Mouse (Mus musculus): ENCODE measurements around the gene Mapk8ip1.

The Mapk8ip1 gene

GRCm38 (mm10) chr2:92391116-92391515 lies 9.9 kb downstream of the Mapk8ip1 start:
- DNase-seq (ENCODE audit: low spot score in 2 of 2), result no peak

- DNase-seq (ENCODE audit: low spot score in 2 of 2), result no peak
These were observed 10.7 kb downstream of the Mapk8ip1 start for GRCm38 (mm10) chr2:92390206-92390930.

- no peak for DNase-seq (ENCODE audit: low spot score in 2 of 2)
These were observed 11.4 kb downstream of the Mapk8ip1 start for GRCm38 (mm10) chr2:92389645-92390044.

GRCm38 (mm10) chr2:92388891-92389641 lies 12.0 kb downstream of the Mapk8ip1 start:
- peak; percentile 85 to 87 for DNase-seq (ENCODE audit: low spot score in 2 of 2)

- DNase-seq (ENCODE audit: low spot score in 2 of 2), result no peak
These were observed 13.0 kb downstream of the Mapk8ip1 start for GRCm38 (mm10) chr2:92388081-92388517.

- DNase-seq (ENCODE audit: low spot score in 2 of 2), result no peak
These were observed 13.4 kb downstream of the Mapk8ip1 start for GRCm38 (mm10) chr2:92387646-92388045.

GRCm38 (mm10) chr2:92386821-92387570 lies 14.1 kb downstream of the Mapk8ip1 start:
- DNase-seq (ENCODE audit: low spot score in 2 of 2), result no peak

- DNase-seq (ENCODE audit: low spot score in 2 of 2), result no peak
These were observed 15.7 kb downstream of the Mapk8ip1 start for GRCm38 (mm10) chr2:92385113-92386051.

- DNase-seq (ENCODE audit: low spot score in 2 of 2), result no peak
These were observed 17.0 kb downstream of the Mapk8ip1 start for GRCm38 (mm10) chr2:92384101-92384500.

GRCm38 (mm10) chr2:92382759-92383158 lies 18.3 kb downstream of the Mapk8ip1 start:
- DNase-seq (ENCODE audit: low spot score in 2 of 2), result no peak

- no peak for DNase-seq (ENCODE audit: low spot score in 2 of 2)
These were observed 19.0 kb downstream of the Mapk8ip1 start, which contains the start of gene 1700029I15Rik for GRCm38 (mm10) chr2:92381901-92382588. Gene 1700029I15Rik, plus strand, starts transcription at chr2:92382538.

- DNase-seq (ENCODE audit: low spot score in 2 of 2), result no peak
These were observed 19.9 kb downstream of the Mapk8ip1 start for GRCm38 (mm10) chr2:92381161-92381560.

GRCm38 (mm10) chr2:92380495-92381050 lies 20.5 kb downstream of the Mapk8ip1 start:
- DNase-seq (ENCODE audit: low spot score in 2 of 2), result no peak

- DNase-seq (ENCODE audit: low spot score in 2 of 2), result no peak
These were observed 21.1 kb downstream of the Mapk8ip1 start for GRCm38 (mm10) chr2:92379783-92380494.

GRCm38 (mm10) chr2:92377320-92377719 lies 23.7 kb downstream of the Mapk8ip1 start:
- DNase-seq (ENCODE audit: low spot score in 2 of 2), result no peak

GRCm38 (mm10) chr2:92376300-92376699 lies 24.8 kb downstream of the Mapk8ip1 start:
- no peak for DNase-seq (ENCODE audit: low spot score in 2 of 2)

- DNase-seq (ENCODE audit: low spot score in 2 of 2), result no peak
These were observed 25.3 kb downstream of the Mapk8ip1 start for GRCm38 (mm10) chr2:92375788-92376187.

- DNase-seq (ENCODE audit: low spot score in 2 of 2), result peak; percentile 94 to 96
These were observed 25.9 kb downstream of the Mapk8ip1 start for GRCm38 (mm10) chr2:92375099-92375623.

GRCm38 (mm10) chr2:92374514-92374913 lies 26.5 kb downstream of the Mapk8ip1 start, which contains the start of the genes Pex16 and Large2:
Gene Pex16, plus strand, starts transcription at chr2:92374676.
Gene Large2, minus strand, starts transcription at chr2:92374869.
- no peak for DNase-seq (ENCODE audit: low spot score in 2 of 2)
